Mouse (Mus musculus) frontal cortex, adult 2 months (tissue): ENCODE results near the gene Hsd17b2. TPM values are rescaled to one million over a fixed set of nuclear protein-coding genes. Genes with fewer than 3 reads are reported as not detected.
"Not testable (repeated sequence)": the region's sequence is repeated elsewhere in the genome, so short reads cannot be mapped to it uniquely, and the experiment has no call there.

Experiments
- DNase-seq, 2 experiments: peaks; one replicate each; pipeline ENCODE4 v3.0.0; 2022; ENCODE audit warnings: low spot score in 1 of 2; ENCODE audit errors: extremely low spot score in 1 of 2
- polyA plus RNA-seq: library from polyadenylated mRNA; depleted of rRNA; stranded (reverse); fragments of >200 nt; gene quantifications from 2 replicates; pipeline ENCODE4 v1.2.3, GENCODE M21; 2012

The Hsd17b2 gene
- polyA plus RNA-seq, 1 experiment = 0.16 TPM

GRCm38 (mm10) chr8:117712226-117712625 is 10.5 kb downstream of the Hsd17b2 start:
- no peak for DNase-seq

GRCm38 (mm10) chr8:117714604-117715003 is 12.9 kb downstream of the Hsd17b2 start:
- DNase-seq = no peak

GRCm38 (mm10) chr8:117715896-117716295 is 14.2 kb downstream of the Hsd17b2 start:
- no peak for DNase-seq

GRCm38 (mm10) chr8:117718152-117718860 is 16.6 kb downstream of the Hsd17b2 start:
- DNase-seq = no peak

GRCm38 (mm10) chr8:117726467-117726866 is 24.8 kb downstream of the Hsd17b2 start:
- no peak for DNase-seq

GRCm38 (mm10) chr8:117727561-117727960 is 25.9 kb downstream of the Hsd17b2 start:
- no peak for DNase-seq

- DNase-seq = no peak
Observed at GRCm38 (mm10) chr8:117728234-117728633, 26.5 kb downstream of the Hsd17b2 start.

GRCm38 (mm10) chr8:117730980-117731379 is 29.3 kb downstream of the Hsd17b2 start:
- DNase-seq = no peak

- DNase-seq = no peak
Observed at GRCm38 (mm10) chr8:117736657-117737175, 35.0 kb downstream of the Hsd17b2 start.

- DNase-seq = not testable (repeated sequence)
Observed at GRCm38 (mm10) chr8:117738206-117738605, 36.5 kb downstream of the Hsd17b2 start.

- no peak for DNase-seq
Observed at GRCm38 (mm10) chr8:117740387-117740998, 38.8 kb downstream of the Hsd17b2 start.

GRCm38 (mm10) chr8:117742431-117743012 is 40.8 kb downstream of the Hsd17b2 start:
- no peak for DNase-seq

GRCm38 (mm10) chr8:117746651-117747050 is 44.9 kb downstream of the Hsd17b2 start:
- no peak for DNase-seq

- DNase-seq = no peak
Observed at GRCm38 (mm10) chr8:117747428-117747827, 45.7 kb downstream of the Hsd17b2 start.

GRCm38 (mm10) chr8:117747886-117748730 is 46.4 kb downstream of the Hsd17b2 start:
- no peak for DNase-seq

- no peak for DNase-seq
Observed at GRCm38 (mm10) chr8:117749436-117749835, 47.7 kb downstream of the Hsd17b2 start.

GRCm38 (mm10) chr8:117757900-117758299 is 56.2 kb downstream of the Hsd17b2 start:
- no peak for DNase-seq

- DNase-seq = no peak
Observed at GRCm38 (mm10) chr8:117762776-117763175, 61.1 kb downstream of the Hsd17b2 start.

GRCm38 (mm10) chr8:117764625-117765024 is 62.9 kb downstream of the Hsd17b2 start:
- DNase-seq = no peak

GRCm38 (mm10) chr8:117765947-117766346 is 64.2 kb downstream of the Hsd17b2 start:
- no peak for DNase-seq

- DNase-seq = no peak
Observed at GRCm38 (mm10) chr8:117768971-117769370, 67.3 kb downstream of the Hsd17b2 start.
